Mouse (Mus musculus) lung, embryonic 16.5 days (tissue): Measurements from ENCODE around the gene Btbd3. TPM values are rescaled to one million over a fixed set of nuclear protein-coding genes. Genes with fewer than 3 reads are reported as not detected.

Experiments
- ATAC-seq: fragments of 200-750 bp; cut with Nextera tagmentation; 2 replicates; pipeline ENCODE4 v1.8.0; 2017; ENCODE audit warnings: low read depth, mild to moderate bottlenecking, moderate library complexity
- H3K27ac ChIP-seq: fragments of 300-500 bp; sonication (generic); 2 replicates; pipeline ENCODE4 v1.5.1; 2014; ENCODE audit warnings: mild to moderate bottlenecking, control low read depth, low read length
- H3K27me3 ChIP-seq: fragments of 300-500 bp; sonication (generic); 2 replicates; pipeline ENCODE4 v1.6.1; 2014; ENCODE audit warnings: low read depth, low read length, mixed read lengths; ENCODE audit not compliant: control insufficient read depth, insufficient read depth
- H3K36me3 ChIP-seq: fragments of 300-500 bp; sonication (generic); 2 replicates; pipeline ENCODE4 v1.6.1; 2014; ENCODE audit warnings: low read length; ENCODE audit not compliant: control insufficient read depth, insufficient read depth
- H3K4me1 ChIP-seq: fragments of 300-500 bp; sonication (generic); replicated peaks from 2 replicates; pipeline ENCODE4 v1.6.1; 2014; ENCODE audit warnings: low read length, mixed read lengths; ENCODE audit not compliant: control insufficient read depth, insufficient read depth
- H3K4me2 ChIP-seq: fragments of 300-500 bp; sonication (generic); 2 replicates; pipeline ENCODE4 v1.6.1; 2014; ENCODE audit warnings: low read depth, low read length, control low read depth
- H3K4me3 ChIP-seq: fragments of 300-500 bp; sonication (generic); 2 replicates; pipeline ENCODE4 v1.5.1; 2014; ENCODE audit warnings: mild to moderate bottlenecking, low read length, control low read depth
- H3K9ac ChIP-seq: fragments of 300-500 bp; sonication (generic); 2 replicates; pipeline ENCODE4 v1.6.1; 2014; ENCODE audit warnings: low read length, control low read depth
- H3K9me3 ChIP-seq: fragments of 300-500 bp; sonication (generic); 2 replicates; pipeline ENCODE4 v1.6.1; 2016; ENCODE audit warnings: low read length; ENCODE audit not compliant: control insufficient read depth
- WGBS: fragments of 180-500 bp; shearing (Covaris S2); extraction: QIAGEN DNeasy Blood & Tissue Kit; methylation state at CpG from one replicate; pipeline ENCODE4 v1.1.7; 2014; 5-methylcytosine and 5-hydroxymethylcytosine counted together
- polyA plus RNA-seq: library from polyadenylated mRNA; unstranded; fragments of >200 nt; fragmentation: Nextera tagmentation; extraction: Ambion mirVana; gene quantifications from 2 replicates; pipeline ENCODE4 v1.2.1, GENCODE M21; 2015

Btbd3 gene
- polyA plus RNA-seq, 1 experiment from 2014 or later = 52.8 TPM

DNA sequence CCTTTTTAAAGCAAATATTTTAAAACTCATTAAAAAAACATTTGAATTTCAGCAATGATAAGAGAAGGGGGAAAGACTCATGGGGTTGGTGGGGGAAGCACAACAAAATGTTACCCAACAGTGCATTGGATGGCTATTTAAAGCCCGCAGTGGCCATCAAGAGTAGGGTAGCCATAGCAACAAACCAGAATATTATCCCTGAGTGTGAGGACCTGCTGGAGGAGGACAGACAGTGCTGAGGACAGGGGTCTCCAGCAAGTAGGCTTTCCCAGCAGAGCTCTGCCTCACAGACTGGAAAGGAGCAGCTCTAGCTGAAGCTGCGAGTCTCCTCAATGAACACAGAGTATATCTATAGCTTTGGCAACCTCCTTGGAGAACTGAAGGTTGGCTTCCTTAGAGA lies 331.0 kb downstream of the Btbd3 start:
- H3K27ac ChIP-seq = no peak overlapping the region
- WGBS = 82% methylated on average over 2 of the region's 2 CpGs
- H3K4me1 ChIP-seq = no peaks in the 10 kb centered on the region
- H3K4me2 ChIP-seq = no peak overlapping the region
- H3K4me3 ChIP-seq = no peak overlapping the region
- no peak overlapping the region for H3K9ac ChIP-seq
- H3K9me3 ChIP-seq = no peaks in the 10 kb centered on the region
- no peaks in the 10 kb centered on the region for H3K27me3 ChIP-seq
- no peaks in the 10 kb centered on the region for H3K36me3 ChIP-seq
- ATAC-seq = no peak

GRCm38 (mm10) chr2:138587795-138588545 lies 331.6 kb downstream of the Btbd3 start:
- 80% methylated on average over 7 of the region's 7 CpGs for WGBS
- H3K27ac ChIP-seq = no peak overlapping the region

DNA sequence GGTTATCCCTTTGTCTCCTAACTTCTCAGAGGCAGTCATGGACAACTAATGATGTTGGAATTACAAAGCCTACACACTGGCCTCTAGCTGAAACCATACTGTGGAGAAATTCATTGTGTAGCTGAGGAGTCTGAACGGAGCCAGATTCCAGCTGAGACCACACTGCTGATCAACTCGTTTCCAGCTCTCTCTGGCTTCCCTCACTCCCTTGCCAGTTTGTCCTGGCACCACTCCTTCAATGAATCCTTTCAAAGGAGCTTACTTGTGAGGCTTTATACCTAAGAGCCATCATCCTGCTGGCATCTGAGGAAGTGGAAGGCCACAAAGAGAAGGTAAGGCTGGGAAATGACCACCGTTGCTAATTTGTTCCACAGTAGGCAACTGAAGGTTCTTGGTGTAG lies 332.7 kb downstream of the Btbd3 start:
- H3K4me2 ChIP-seq = no peak overlapping the region
- no peaks in the 10 kb centered on the region for H3K9me3 ChIP-seq
- ATAC-seq = no peak
- no peak overlapping the region for H3K27ac ChIP-seq
- H3K4me1 ChIP-seq = no peaks in the 10 kb centered on the region
- H3K9ac ChIP-seq = no peak overlapping the region
- no peak overlapping the region for H3K4me3 ChIP-seq
- H3K36me3 ChIP-seq = no peaks in the 10 kb centered on the region
- H3K27me3 ChIP-seq = no peaks in the 10 kb centered on the region
- WGBS = 77% methylated on average over 3 of the region's 3 CpGs

More at GRCm38 (mm10) chr2:138587795-138588545, 331.6 kb downstream of the Btbd3 start:
- Histone ChIP-seq H3K4me2 (no peak overlapping the region), H3K27me3 (no peaks in the 10 kb centered on the region), H3K4me3 (no peak overlapping the region), H3K4me1 (no peaks in the 10 kb centered on the region), H3K9me3 (no peaks in the 10 kb centered on the region), H3K36me3 (no peaks in the 10 kb centered on the region), H3K9ac (no peak overlapping the region)
- ATAC-seq = no peak

- no peak for ATAC-seq
- H3K27ac ChIP-seq = no peak overlapping the region
- H3K27me3 ChIP-seq = no peaks in the 10 kb centered on the region
- H3K4me3 ChIP-seq = no peak overlapping the region
- 61% methylated on average over 1 of the region's 1 CpGs for WGBS
- H3K36me3 ChIP-seq = no peaks in the 10 kb centered on the region
- H3K9ac ChIP-seq = no peak overlapping the region
- H3K4me1 ChIP-seq = no peaks in the 10 kb centered on the region
- H3K9me3 ChIP-seq = no peaks in the 10 kb centered on the region
- no peak overlapping the region for H3K4me2 ChIP-seq
Observed at GRCm38 (mm10) chr2:138590307-138590706, 333.9 kb downstream of the Btbd3 start.

GRCm38 (mm10) chr2:138612361-138612760 lies 356.0 kb downstream of the Btbd3 start:
- no peaks in the 10 kb centered on the region for H3K9me3 ChIP-seq
- no peak overlapping the region for H3K4me3 ChIP-seq
- no peak for ATAC-seq

GRCm38 (mm10) chr2:138617501-138617900 lies 361.1 kb downstream of the Btbd3 start:
- WGBS = 82% methylated on average over 5 of the region's 5 CpGs
- no peak for ATAC-seq
- Histone ChIP-seq H3K4me2 (no peak overlapping the region), H3K36me3 (no peaks in the 10 kb centered on the region), H3K4me1 (no peaks in the 10 kb centered on the region), H3K27me3 (no peaks in the 10 kb centered on the region), H3K4me3 (no peak overlapping the region), H3K9ac (no peak overlapping the region), H3K9me3 (no peaks in the 10 kb centered on the region), H3K27ac (no peak overlapping the region)

More at GRCm38 (mm10) chr2:138612361-138612760, 356.0 kb downstream of the Btbd3 start:
- Histone ChIP-seq H3K27ac (no peak overlapping the region), H3K9ac (no peak overlapping the region), H3K4me1 (no peaks in the 10 kb centered on the region), H3K36me3 (no peaks in the 10 kb centered on the region), H3K27me3 (no peaks in the 10 kb centered on the region), H3K4me2 (no peak overlapping the region)
